Mouse (Mus musculus) B cell, adult 2 months (primary cell): ENCODE data around the gene Irf1.

ENCODE experiments used
- DNase-seq, 2 experiments: peaks; one replicate each; pipeline ENCODE4 v3.0.0; 2022

Irf1 gene

GRCm38 (mm10) chr11:53761822-53762221 lies 8.0 kb upstream of the Irf1 start:
- DNase-seq = no peak

GRCm38 (mm10) chr11:53762426-53762825 lies 7.4 kb upstream of the Irf1 start:
- DNase-seq = no peak

- DNase-seq = peak; percentile 61 to 64
Observed at GRCm38 (mm10) chr11:53762827-53763495, 6.9 kb upstream of the Irf1 start.

GRCm38 (mm10) chr11:53763496-53764140 lies 6.2 kb upstream of the Irf1 start:
- peak; percentile 97 to 98 for DNase-seq

- DNase-seq = no peak
Observed at GRCm38 (mm10) chr11:53764581-53764980, 5.2 kb upstream of the Irf1 start.

GRCm38 (mm10) chr11:53768422-53769184 lies 1.2 kb upstream of the Irf1 start:
- peak; percentile 31 to 35 for DNase-seq

- DNase-seq = no peak
Observed at GRCm38 (mm10) chr11:53769185-53769576, 633 bp upstream of the Irf1 start.

- peak; percentile 80 to 84 for DNase-seq
Observed at GRCm38 (mm10) chr11:53770125-53770791, 444 bp downstream of the Irf1 start.

GRCm38 (mm10) chr11:53771001-53771744 lies 1.4 kb downstream of the Irf1 start:
- no peak for DNase-seq

- DNase-seq = peak; percentile 39
Observed at GRCm38 (mm10) chr11:53772536-53772935, 2.7 kb downstream of the Irf1 start.

- DNase-seq = no peak
Observed at GRCm38 (mm10) chr11:53773087-53773486, 3.3 kb downstream of the Irf1 start, which contains the start of gene Gm17334. TSS of gene Gm17334 (minus strand) at chr11:53773187.

- no peak for DNase-seq
Observed at GRCm38 (mm10) chr11:53773641-53774360, 4.0 kb downstream of the Irf1 start.

- DNase-seq = no peak
Observed at GRCm38 (mm10) chr11:53774659-53775255, 4.9 kb downstream of the Irf1 start.

- no peak for DNase-seq
Observed at GRCm38 (mm10) chr11:53777736-53778135, 7.9 kb downstream of the Irf1 start.

GRCm38 (mm10) chr11:53778455-53778854 lies 8.6 kb downstream of the Irf1 start:
- DNase-seq = no peak

- no peak for DNase-seq
Observed at GRCm38 (mm10) chr11:53779808-53780207, 10.0 kb downstream of the Irf1 start.

GRCm38 (mm10) chr11:53780262-53780661 lies 10.4 kb downstream of the Irf1 start:
- DNase-seq = no peak

- no peak for DNase-seq
Observed at GRCm38 (mm10) chr11:53781201-53781775, 11.5 kb downstream of the Irf1 start.

GRCm38 (mm10) chr11:53781964-53782363 lies 12.2 kb downstream of the Irf1 start:
- DNase-seq = no peak

GRCm38 (mm10) chr11:53783288-53783687 lies 13.5 kb downstream of the Irf1 start:
- DNase-seq = peak in 1 of 2 experiments; percentile 38
